Mouse (Mus musculus) gastrocnemius, postnatal 25 days (tissue): ENCODE data around the gene Phf2. TPM values are rescaled to one million over a fixed set of nuclear protein-coding genes. Genes with fewer than 3 reads are reported as not detected.

Source experiments
- DNase-seq: peaks from one replicate; pipeline ENCODE4 v3.0.0; 2022
- long read RNA-seq, 2 experiments: library from polyadenylated mRNA; stranded (forward); transcript quantifications; one replicate each; pipeline ENCODE4 v2.0.0; 2021
- total RNA-seq, 2 experiments: library from RNA; stranded (reverse); gene quantifications; 1 replicate in 1 of 2; 2 replicates in 1 of 2; pipeline ENCODE4 v1.2.3; 2021

The Phf2 gene
- 10 to 100 TPM; 22.7 to 26.8 TPM for total RNA-seq
- long read RNA-seq, experiment 1, partial matches to known transcripts: 4 of 4 reads
- long read RNA-seq, experiment 1, other reads (novel, unspliced or antisense): 0 of 4 reads
- long read RNA-seq, experiment 2, full-length matches to known transcripts: 3 of 15 reads
- long read RNA-seq, experiment 2, partial matches to known transcripts: 8 of 15 reads
- long read RNA-seq, experiment 2, other reads (novel, unspliced or antisense): 4 of 15 reads

GRCm38 (mm10) chr13:48870771-48871731 is at the start of gene Phf2:
Gene Phf2 (minus strand): TSS chr13:48871119.
- DNase-seq: peak; percentile 42

- no peak for DNase-seq
Measured at GRCm38 (mm10) chr13:48919756-48920415, 49.0 kb upstream of the Phf2 start.

GRCm38 (mm10) chr13:48917113-48917599 is 46.2 kb upstream of the Phf2 start:
- DNase-seq: no peak

- no peak for DNase-seq
Measured at GRCm38 (mm10) chr13:48913680-48914079, 42.8 kb upstream of the Phf2 start.

GRCm38 (mm10) chr13:48913141-48913540 is 42.2 kb upstream of the Phf2 start:
- no peak for DNase-seq

- DNase-seq: no peak
Measured at GRCm38 (mm10) chr13:48911426-48911825, 40.5 kb upstream of the Phf2 start.

GRCm38 (mm10) chr13:48905458-48905857 is 34.5 kb upstream of the Phf2 start:
- no peak for DNase-seq

GRCm38 (mm10) chr13:48895376-48895775 is 24.5 kb upstream of the Phf2 start:
- no peak for DNase-seq

GRCm38 (mm10) chr13:48890260-48890960 is 19.5 kb upstream of the Phf2 start:
- no peak for DNase-seq

- DNase-seq: peak; percentile 99
Measured at GRCm38 (mm10) chr13:48878534-48878933, 7.6 kb upstream of the Phf2 start.

- no peak for DNase-seq
Measured at GRCm38 (mm10) chr13:48877805-48878204, 6.9 kb upstream of the Phf2 start.

- no peak for DNase-seq
Measured at GRCm38 (mm10) chr13:48872726-48873125, 1.8 kb upstream of the Phf2 start.

GRCm38 (mm10) chr13:48871887-48872606 is 1.1 kb upstream of the Phf2 start:
- no peak for DNase-seq

- peak; percentile 51 for DNase-seq
Measured at GRCm38 (mm10) chr13:48869950-48870770, 759 bp downstream of the Phf2 start.

- DNase-seq: no peak
Measured at GRCm38 (mm10) chr13:48869600-48869949, 1.3 kb downstream of the Phf2 start.

GRCm38 (mm10) chr13:48869088-48869487 is 1.8 kb downstream of the Phf2 start:
- no peak for DNase-seq

- DNase-seq: no peak
Measured at GRCm38 (mm10) chr13:48864673-48865356, 6.1 kb downstream of the Phf2 start.

- DNase-seq: no peak
Measured at GRCm38 (mm10) chr13:48863556-48863955, 7.4 kb downstream of the Phf2 start.

- no peak for DNase-seq
Measured at GRCm38 (mm10) chr13:48861913-48862312, 9.0 kb downstream of the Phf2 start.

GRCm38 (mm10) chr13:48858779-48859178 is 12.1 kb downstream of the Phf2 start:
- no peak for DNase-seq
